Mouse (Mus musculus) testis, adult 2 months (tissue): ENCODE data around the gene Col4a1. TPM values are rescaled to one million over a fixed set of nuclear protein-coding genes. Genes with fewer than 3 reads are reported as not detected.

ENCODE experiments used
- H3K27ac ChIP-seq: fragments of 200-500 bp; 2 replicates; pipeline ENCODE4 v1.5.1; 2012; ENCODE audit warnings: low read depth, low read length; ENCODE audit not compliant: control insufficient read depth, insufficient read depth
- H3K27me3 ChIP-seq: fragments of 200-500 bp; 2 replicates; pipeline ENCODE4 v1.6.1; 2012; ENCODE audit warnings: mild to moderate bottlenecking, low read length, moderate library complexity; ENCODE audit not compliant: control insufficient read depth, insufficient read depth
- H3K36me3 ChIP-seq: fragments of 200-500 bp; 2 replicates; pipeline ENCODE4 v1.6.1; 2012; ENCODE audit warnings: mild to moderate bottlenecking, low read length; ENCODE audit not compliant: control insufficient read depth, insufficient read depth
- H3K4me1 ChIP-seq: fragments of 200-500 bp; 2 replicates; pipeline ENCODE4 v1.6.1; 2012; ENCODE audit warnings: low read length; ENCODE audit not compliant: control insufficient read depth, insufficient read depth
- H3K4me3 ChIP-seq: fragments of 200-500 bp; 2 replicates; pipeline ENCODE4 v1.5.1; 2012; ENCODE audit warnings: low read depth, mild to moderate bottlenecking, low read length, moderate library complexity, mixed read lengths; ENCODE audit not compliant: control insufficient read depth
- CTCF ChIP-seq: fragments of 200-500 bp; IDR thresholded peaks from 2 replicates; pipeline ENCODE4 v1.5.1; 2012; ENCODE audit warnings: low read depth, mild to moderate bottlenecking, inconsistent platforms, low read length, moderate library complexity; ENCODE audit not compliant: control insufficient read depth, insufficient read depth, insufficient replicate concordance
- POLR2A ChIP-seq: fragments of 200-500 bp; IDR thresholded peaks from 2 replicates; pipeline ENCODE4 v1.6.1; 2012; ENCODE audit warnings: low read depth, mild to moderate bottlenecking, inconsistent platforms, low read length, moderate library complexity; ENCODE audit not compliant: control insufficient read depth
- polyA plus RNA-seq: library from polyadenylated mRNA; depleted of rRNA; stranded (reverse); fragments of >200 nt; gene quantifications from 2 replicates; pipeline ENCODE4 v1.2.3, GENCODE M21; 2012

Col4a1 gene
- polyA plus RNA-seq, 1 experiment: 18.8 TPM

- Histone ChIP-seq H3K27me3 (no peaks in the 10 kb centered on the region), H3K4me1 (peaks cover under 1% of the 10 kb centered on the region; the same call in 1 of the 2 replicates), H3K4me3 (no peak overlapping the region), H3K27ac (no peak overlapping the region), H3K36me3 (no peaks in the 10 kb centered on the region)
- TF ChIP-seq POLR2A (no peak), CTCF (no peak)
Observed at GRCm38 (mm10) chr8:11263848-11264247, 48.8 kb downstream of the Col4a1 start.

- Histone ChIP-seq H3K36me3 (no peaks in the 10 kb centered on the region), H3K27ac (no peak overlapping the region), H3K4me1 (peaks cover 3% of the 10 kb centered on the region; the same call in 1 of the 2 replicates), H3K4me3 (no peak overlapping the region), H3K27me3 (no peaks in the 10 kb centered on the region)
- no peak for TF ChIP-seq POLR2A
- no peak for TF ChIP-seq CTCF
Observed at GRCm38 (mm10) chr8:11262031-11262735, 50.4 kb downstream of the Col4a1 start.

GRCm38 (mm10) chr8:11259832-11260615 is 52.6 kb downstream of the Col4a1 start:
- Histone ChIP-seq H3K27ac (no peak overlapping the region), H3K4me1 (peaks cover 3% of the 10 kb centered on the region; the same call in 1 of the 2 replicates), H3K27me3 (no peaks in the 10 kb centered on the region), H3K36me3 (no peaks in the 10 kb centered on the region), H3K4me3 (no peak overlapping the region)
- TF ChIP-seq CTCF: no peak

- Histone ChIP-seq H3K4me3 (no peak overlapping the region), H3K36me3 (no peaks in the 10 kb centered on the region), H3K4me1 (peaks cover 3% of the 10 kb centered on the region; the same call in 1 of the 2 replicates), H3K27me3 (no peaks in the 10 kb centered on the region), H3K27ac (no peak overlapping the region)
- TF ChIP-seq CTCF (no peak), POLR2A (no peak)
Observed at GRCm38 (mm10) chr8:11258517-11259136, 54.0 kb downstream of the Col4a1 start.

- Histone ChIP-seq H3K36me3 (no peaks in the 10 kb centered on the region), H3K4me3 (no peak overlapping the region), H3K4me1 (peaks cover 3% of the 10 kb centered on the region; the same call in 1 of the 2 replicates), H3K27me3 (no peaks in the 10 kb centered on the region), H3K27ac (no peak overlapping the region)
- TF ChIP-seq CTCF (no peak), POLR2A (no peak)
Observed at GRCm38 (mm10) chr8:11257079-11258017, 55.3 kb downstream of the Col4a1 start.

- no peak overlapping the region for H3K27ac ChIP-seq
- H3K4me1 ChIP-seq: peaks cover 3% of the 10 kb centered on the region; the same call in 1 of the 2 replicates
- no peak for TF ChIP-seq CTCF
- no peak for TF ChIP-seq POLR2A
- no peak overlapping the region for H3K4me3 ChIP-seq
- H3K27me3 ChIP-seq: no peaks in the 10 kb centered on the region
- H3K36me3 ChIP-seq: no peaks in the 10 kb centered on the region
Observed at GRCm38 (mm10) chr8:11256405-11256804, 56.2 kb downstream of the Col4a1 start.

- TF ChIP-seq CTCF (no peak), POLR2A (no peak)
- H3K4me3 ChIP-seq: no peak overlapping the region
- H3K36me3 ChIP-seq: no peaks in the 10 kb centered on the region
- H3K27me3 ChIP-seq: no peaks in the 10 kb centered on the region
- H3K27ac ChIP-seq: no peak overlapping the region
- H3K4me1 ChIP-seq: peaks cover 3% of the 10 kb centered on the region; the same call in 1 of the 2 replicates
Observed at GRCm38 (mm10) chr8:11255680-11256079, 56.9 kb downstream of the Col4a1 start.
